Mouse (Mus musculus) cerebellum, postnatal 4 days (tissue): ENCODE measurements around the gene Stx2.
"Not testable (repeated sequence)": the region's sequence is repeated elsewhere in the genome, so short reads cannot be mapped to it uniquely, and the experiment has no call there.

ENCODE experiments used
- DNase-seq, 2 experiments: peaks; one replicate each; pipeline ENCODE4 v3.0.0; 2022; ENCODE audit warnings: low spot score in 2 of 2, mixed read lengths in 1 of 2

The Stx2 gene

GRCm38 (mm10) chr5:129009577-129009976, 1.2 kb upstream of the Stx2 start:
- no peak for DNase-seq

- no peak for DNase-seq
Measured at GRCm38 (mm10) chr5:129008008-129008407, 366 bp downstream of the Stx2 start.

GRCm38 (mm10) chr5:129007105-129007957, 1.0 kb downstream of the Stx2 start:
- no peak for DNase-seq

GRCm38 (mm10) chr5:129006031-129006788, 2.2 kb downstream of the Stx2 start:
- DNase-seq = no peak

- DNase-seq = no peak
Measured at GRCm38 (mm10) chr5:129005416-129005815, 3.0 kb downstream of the Stx2 start.

GRCm38 (mm10) chr5:129002571-129003011, 5.8 kb downstream of the Stx2 start:
- DNase-seq = no peak

- DNase-seq = no peak
Measured at GRCm38 (mm10) chr5:129000706-129001468, 7.5 kb downstream of the Stx2 start.

- DNase-seq = peak in 1 of 2 experiments; percentile 39
Measured at GRCm38 (mm10) chr5:128987141-128987954, 21.0 kb downstream of the Stx2 start.

GRCm38 (mm10) chr5:128985946-128986345, 22.4 kb downstream of the Stx2 start:
- no peak for DNase-seq

- DNase-seq = no peak
Measured at GRCm38 (mm10) chr5:128984536-128984935, 23.8 kb downstream of the Stx2 start.

- peak; percentile 73 to 82 for DNase-seq
Measured at GRCm38 (mm10) chr5:128981607-128982006, 26.8 kb downstream of the Stx2 start.

GRCm38 (mm10) chr5:128980857-128981256, 27.5 kb downstream of the Stx2 start:
- DNase-seq = no peak

- DNase-seq = no peak
Measured at GRCm38 (mm10) chr5:128978957-128979356, 29.4 kb downstream of the Stx2 start.

GRCm38 (mm10) chr5:128977466-128977865, 30.9 kb downstream of the Stx2 start:
- DNase-seq = not testable (repeated sequence)

GRCm38 (mm10) chr5:128976266-128976665, 32.1 kb downstream of the Stx2 start:
- DNase-seq = peak; percentile 36 to 42

- DNase-seq = peak; percentile 63 to 79
Measured at GRCm38 (mm10) chr5:128971298-128971697, 37.1 kb downstream of the Stx2 start.

GRCm38 (mm10) chr5:128970878-128971277, 37.5 kb downstream of the Stx2 start:
- no peak for DNase-seq

- no peak for DNase-seq
Measured at GRCm38 (mm10) chr5:128964353-128964752, 44.0 kb downstream of the Stx2 start.

GRCm38 (mm10) chr5:128958916-128959315, 49.5 kb downstream of the Stx2 start:
- no peak for DNase-seq

GRCm38 (mm10) chr5:128954371-128954770, 54.0 kb downstream of the Stx2 start:
- peak in 1 of 2 experiments; percentile 31 for DNase-seq
